Mouse (Mus musculus) activated CD4-positive, CD25-positive, alpha-beta regulatory T cell, adult 4 months (primary cell): ENCODE results near the gene Btk. TPM values are rescaled to one million over a fixed set of nuclear protein-coding genes. Genes with fewer than 3 reads are reported as not detected.

ENCODE experiments used
- polyA plus RNA-seq, 2 experiments: library from polyadenylated mRNA; unstranded; fragments of 100-300 nt; shearing (Covaris generic); gene quantifications; one replicate each; pipeline ENCODE4 v1.2.1; 2017

The Btk gene
- polyA plus RNA-seq, 2 experiments from 2014 or later, result 0.65 to 2.3 TPM

Other genes starting within 250 kb of the Btk start
- gene Drp2, start 179.0 kb downstream of the Btk start, polyA plus RNA-seq, result under 1 TPM in 1 of 2 experiments, not detected in 1; 0.17 TPM
- gene Taf7l, start 107.1 kb downstream of the Btk start, polyA plus RNA-seq, result not detected
- 10 to 100 TPM; 31.0 to 38.7 TPM for gene Timm8a1, start 41.7 kb downstream of the Btk start, polyA plus RNA-seq
- 100 to 1,000 TPM; 650 to 747 TPM for gene Rpl36a, start 2.1 kb upstream of the Btk start, polyA plus RNA-seq
- gene Gla, start 17.6 kb upstream of the Btk start, polyA plus RNA-seq, result 1 to 10 TPM; 4.6 to 5.0 TPM
- gene Hnrnph2, start 17.6 kb upstream of the Btk start, polyA plus RNA-seq, result 100 to 1,000 TPM in 1 of 2 experiments, 10 to 100 TPM in 1; 75.6 to 106 TPM
- 1 to 10 TPM in 1 of 2 experiments, under 1 TPM in 1; 0.82 to 1.2 TPM for gene Armcx4, start 102.9 kb upstream of the Btk start, polyA plus RNA-seq
- gene Armcx1, start 134.4 kb upstream of the Btk start, polyA plus RNA-seq, result 1 to 10 TPM; 1.3 to 2.2 TPM
- gene Armcx6, start 167.8 kb upstream of the Btk start, polyA plus RNA-seq, result 1 to 10 TPM in 1 of 2 experiments, under 1 TPM in 1; 0.93 to 2.3 TPM
- gene Armcx3, start 173.0 kb upstream of the Btk start, polyA plus RNA-seq, result 10 to 100 TPM in 1 of 2 experiments, 1 to 10 TPM in 1; 5.9 to 11.8 TPM
- 1 to 10 TPM; 5.0 to 8.9 TPM for gene Armcx2, start 225.7 kb upstream of the Btk start, polyA plus RNA-seq